Mouse (Mus musculus) hindbrain, embryonic 11.5 days (tissue): ENCODE data around the gene Kif24. TPM values are rescaled to one million over a fixed set of nuclear protein-coding genes. Genes with fewer than 3 reads are reported as not detected.

Experiments
- ATAC-seq: fragments of 200-750 bp; cut with Nextera tagmentation; 2 replicates; pipeline ENCODE4 v1.8.0; 2017; ENCODE audit warnings: mild to moderate bottlenecking, moderate TSS enrichment, moderate library complexity; ENCODE audit not compliant: low FRiP score
- DNase-seq: peaks from one replicate; pipeline ENCODE4 v3.0.0-alpha.2; 2015; ENCODE audit warnings: low spot score
- H3K27ac ChIP-seq: fragments of 300-500 bp; sonication (generic); 2 replicates; pipeline ENCODE4 v1.5.1; 2014; ENCODE audit warnings: mild to moderate bottlenecking, low read depth, low read length
- H3K27me3 ChIP-seq: fragments of 300-500 bp; sonication (generic); 2 replicates; pipeline ENCODE4 v1.6.1; 2014; ENCODE audit warnings: mild to moderate bottlenecking, low read length, moderate library complexity, mixed read lengths; ENCODE audit not compliant: control insufficient read depth, insufficient read depth
- H3K36me3 ChIP-seq: fragments of 300-500 bp; sonication (generic); 2 replicates; pipeline ENCODE4 v1.6.1; 2014; ENCODE audit warnings: mild to moderate bottlenecking, low read length, moderate library complexity, mixed read lengths; ENCODE audit not compliant: control insufficient read depth, insufficient read depth
- H3K4me1 ChIP-seq: fragments of 300-500 bp; sonication (generic); replicated peaks from 2 replicates; pipeline ENCODE4 v1.6.1; 2014; ENCODE audit warnings: low read length, mixed read lengths; ENCODE audit not compliant: control insufficient read depth, insufficient read depth
- H3K4me2 ChIP-seq: fragments of 300-500 bp; sonication (generic); replicated peaks from 2 replicates; pipeline ENCODE4 v1.6.1; 2014; ENCODE audit warnings: mild to moderate bottlenecking, low read depth, low read length
- H3K4me3 ChIP-seq: fragments of 300-500 bp; sonication (generic); 2 replicates; pipeline ENCODE4 v1.5.1; 2014; ENCODE audit warnings: low read depth, low read length
- H3K9ac ChIP-seq: fragments of 300-500 bp; sonication (generic); 2 replicates; pipeline ENCODE4 v1.6.1; 2014; ENCODE audit warnings: low read depth, low read length
- H3K9me3 ChIP-seq: fragments of 300-500 bp; sonication (generic); 2 replicates; pipeline ENCODE4 v1.6.1; 2016; ENCODE audit warnings: low read length; ENCODE audit not compliant: control insufficient read depth
- WGBS: fragments of 180-500 bp; shearing (Covaris S2); extraction: QIAGEN DNeasy Blood & Tissue Kit; methylation state at CpG from one replicate; pipeline ENCODE4 v1.1.7; 2014; 5-methylcytosine and 5-hydroxymethylcytosine counted together
- polyA plus RNA-seq: library from polyadenylated mRNA; unstranded; fragments of >200 nt; fragmentation: Nextera tagmentation; extraction: Ambion mirVana; gene quantifications from 2 replicates; pipeline ENCODE4 v1.2.1, GENCODE M21; 2014

Kif24 gene
- polyA plus RNA-seq, 1 experiment from 2014 or later = 11.9 TPM

GRCm38 (mm10) chr4:41478751-41479455 is 14.2 kb upstream of the Kif24 start:
- Histone ChIP-seq H3K4me3 (no peak overlapping the region), H3K36me3 (no peaks in the 10 kb centered on the region), H3K4me1 (no peaks in the 10 kb centered on the region), H3K9ac (no peak overlapping the region), H3K27me3 (no peaks in the 10 kb centered on the region), H3K4me2 (no peak overlapping the region), H3K27ac (no peak overlapping the region), H3K9me3 (no peaks in the 10 kb centered on the region)
- ATAC-seq (no peak), DNase-seq (no peak)
- WGBS = 67% methylated on average over 4 of the region's 4 CpGs

GRCm38 (mm10) chr4:41477648-41478160 is 13.0 kb upstream of the Kif24 start:
- Histone ChIP-seq H3K4me3 (no peak overlapping the region), H3K36me3 (no peaks in the 10 kb centered on the region), H3K27me3 (no peaks in the 10 kb centered on the region), H3K9ac (no peak overlapping the region), H3K9me3 (no peaks in the 10 kb centered on the region), H3K4me2 (no peak overlapping the region), H3K4me1 (no peaks in the 10 kb centered on the region), H3K27ac (no peak overlapping the region)
- 91% methylated on average over 9 of the region's 9 CpGs for WGBS
- DNase-seq = no peak
- ATAC-seq = no peak

GRCm38 (mm10) chr4:41471384-41471689 is 6.7 kb upstream of the Kif24 start:
- Histone ChIP-seq H3K27ac (peak overlapping the region; percentile 65), H3K36me3 (no peaks in the 10 kb centered on the region), H3K4me2 (no peak overlapping the region), H3K4me3 (no peak overlapping the region), H3K9ac (no peak overlapping the region), H3K9me3 (no peaks in the 10 kb centered on the region), H3K4me1 (no peaks in the 10 kb centered on the region), H3K27me3 (no peaks in the 10 kb centered on the region)
- no peak for ATAC-seq
- DNase-seq = no peak
- WGBS = 86% methylated on average over 1 of the region's 1 CpGs

- no peaks in the 10 kb centered on the region for H3K36me3 ChIP-seq
- ATAC-seq (peak; percentile 75), DNase-seq (peak; percentile 59)
- H3K27ac ChIP-seq = peak overlapping the region; percentile 65
- 31% methylated on average over 5 of the region's 5 CpGs for WGBS
- no peaks in the 10 kb centered on the region for H3K4me1 ChIP-seq
- H3K4me2 ChIP-seq = no peak overlapping the region
- no peak overlapping the region for H3K9ac ChIP-seq
- no peak overlapping the region for H3K4me3 ChIP-seq
- H3K9me3 ChIP-seq = no peaks in the 10 kb centered on the region
- no peaks in the 10 kb centered on the region for H3K27me3 ChIP-seq
Observed at GRCm38 (mm10) chr4:41470684-41471383, 6.1 kb upstream of the Kif24 start.

GRCm38 (mm10) chr4:41470051-41470683 is 5.5 kb upstream of the Kif24 start:
- peak overlapping the region; percentile 52 for H3K27ac ChIP-seq
- WGBS = 60% methylated on average over 7 of the region's 7 CpGs
- no peak for DNase-seq

GRCm38 (mm10) chr4:41469199-41469598 is 4.5 kb upstream of the Kif24 start:
- no peak overlapping the region for H3K4me2 ChIP-seq
- H3K27ac ChIP-seq = no peak overlapping the region; the same call in 1 of the 2 replicates
- DNase-seq = no peak
- no peak overlapping the region for H3K4me3 ChIP-seq
- no peak for ATAC-seq
- WGBS = 80% methylated on average over 10 of the region's 10 CpGs
- H3K4me1 ChIP-seq = no peaks in the 10 kb centered on the region
- H3K9me3 ChIP-seq = no peaks in the 10 kb centered on the region
- no peaks in the 10 kb centered on the region for H3K36me3 ChIP-seq
- no peak overlapping the region for H3K9ac ChIP-seq
- no peaks in the 10 kb centered on the region for H3K27me3 ChIP-seq

More at GRCm38 (mm10) chr4:41470051-41470683, 5.5 kb upstream of the Kif24 start:
- no peak overlapping the region for H3K9ac ChIP-seq
- no peak overlapping the region for H3K4me2 ChIP-seq
- ATAC-seq = peak; percentile 4; the same call in 1 of the 2 replicates
- no peaks in the 10 kb centered on the region for H3K27me3 ChIP-seq
- no peaks in the 10 kb centered on the region for H3K9me3 ChIP-seq
- H3K36me3 ChIP-seq = no peaks in the 10 kb centered on the region
- no peaks in the 10 kb centered on the region for H3K4me1 ChIP-seq
- no peak overlapping the region for H3K4me3 ChIP-seq

GRCm38 (mm10) chr4:41468396-41469080 is 3.9 kb upstream of the Kif24 start:
- 0 out of 2 replicates have a peak, but pooled peaks cover 2% of the 10 kb centered on the region for H3K4me1 ChIP-seq
- H3K27ac ChIP-seq = no peak overlapping the region
- no peaks in the 10 kb centered on the region for H3K36me3 ChIP-seq
- no peak overlapping the region for H3K9ac ChIP-seq
- WGBS = 63% methylated on average over 17 of the region's 17 CpGs
- H3K9me3 ChIP-seq = no peaks in the 10 kb centered on the region
- H3K27me3 ChIP-seq = no peaks in the 10 kb centered on the region
- H3K4me3 ChIP-seq = no peak overlapping the region
- ATAC-seq (no peak), DNase-seq (peak; percentile 76)
- no peak overlapping the region for H3K4me2 ChIP-seq

- H3K9ac ChIP-seq = peak overlapping the region; percentile 64
- H3K4me1 ChIP-seq = 0 out of 2 replicates have a peak, but pooled peaks cover 2% of the 10 kb centered on the region
- no peaks in the 10 kb centered on the region for H3K9me3 ChIP-seq
- peak overlapping the region; percentile 36; the same call in 1 of the 2 replicates for H3K27ac ChIP-seq
- ATAC-seq = no peak
- WGBS = 3% methylated on average over 17 of the region's 17 CpGs
- peak overlapping the region; percentile 65 for H3K4me3 ChIP-seq
- no peaks in the 10 kb centered on the region for H3K27me3 ChIP-seq
- H3K4me2 ChIP-seq = peak overlapping the region; percentile 43
- DNase-seq = no peak
- H3K36me3 ChIP-seq = no peaks in the 10 kb centered on the region
Observed at GRCm38 (mm10) chr4:41465287-41465665, 589 bp upstream of the Kif24 start.
